Mouse (Mus musculus) liver, postnatal 0 days (tissue): ENCODE measurements around the gene Sel1l3. TPM values are rescaled to one million over a fixed set of nuclear protein-coding genes. Genes with fewer than 3 reads are reported as not detected.

Source experiments
- ATAC-seq: fragments of 200-750 bp; cut with Nextera tagmentation; 2 replicates; pipeline ENCODE4 v1.8.0; 2017; ENCODE audit warnings: mild to moderate bottlenecking, moderate library complexity
- DNase-seq: peaks from one replicate; pipeline ENCODE4 v3.0.0-alpha.2; 2016
- H3K27ac ChIP-seq: fragments of 300-500 bp; sonication (generic); 2 replicates; pipeline ENCODE4 v1.5.1; 2014; ENCODE audit warnings: antibody characterized with exemption, moderate library complexity, mild to moderate bottlenecking, low read depth
- H3K27me3 ChIP-seq: fragments of 300-500 bp; sonication (generic); 2 replicates; pipeline ENCODE4 v1.6.1; 2014; ENCODE audit warnings: low read length, control low read depth, mixed read lengths; ENCODE audit not compliant: insufficient read depth
- H3K36me3 ChIP-seq: fragments of 300-500 bp; sonication (generic); replicated peaks from 2 replicates; pipeline ENCODE4 v1.6.1; 2014; ENCODE audit warnings: mild to moderate bottlenecking, control low read depth, low read length, moderate library complexity, mixed read lengths; ENCODE audit not compliant: insufficient read depth
- H3K4me1 ChIP-seq: fragments of 300-500 bp; sonication (generic); 2 replicates; pipeline ENCODE4 v1.6.1; 2014; ENCODE audit warnings: antibody characterized with exemption, mild to moderate bottlenecking, control low read depth; ENCODE audit not compliant: insufficient read depth
- H3K4me2 ChIP-seq: fragments of 300-500 bp; sonication (generic); 2 replicates; pipeline ENCODE4 v1.6.1; 2014; ENCODE audit warnings: low read depth, mild to moderate bottlenecking, low read length, moderate library complexity, mixed read lengths
- H3K4me3 ChIP-seq: fragments of 300-500 bp; sonication (generic); 2 replicates; pipeline ENCODE4 v1.5.1; 2014; ENCODE audit warnings: low read depth, low read length
- H3K9ac ChIP-seq: fragments of 300-500 bp; sonication (generic); replicated peaks from 2 replicates; pipeline ENCODE4 v1.6.1; 2014; ENCODE audit warnings: mild to moderate bottlenecking, moderate library complexity
- H3K9me3 ChIP-seq: fragments of 300-500 bp; sonication (generic); 2 replicates; pipeline ENCODE4 v1.6.1; 2016; ENCODE audit warnings: mild to moderate bottlenecking, control low read depth, low read length, mixed read lengths
- CTCF ChIP-seq: sonication (generic); IDR thresholded peaks from 2 replicates; pipeline ENCODE4 v1.5.1; 2016; ENCODE audit warnings: antibody characterized with exemption, low read depth
- EP300 ChIP-seq: IDR thresholded peaks from 2 replicates; pipeline ENCODE4 v1.6.1; 2016; ENCODE audit warnings: antibody characterized with exemption, low read depth, mild to moderate bottlenecking
- WGBS: fragments of 180-500 bp; shearing (Covaris S2); extraction: QIAGEN DNeasy Blood & Tissue Kit; methylation state at CpG from one replicate; pipeline ENCODE4 v1.1.7; 2014; ENCODE audit not compliant: insufficient replicate concordance; 5-methylcytosine and 5-hydroxymethylcytosine counted together
- polyA plus RNA-seq: library from polyadenylated mRNA; unstranded; fragments of >200 nt; fragmentation: Nextera tagmentation; extraction: Ambion mirVana; gene quantifications from 2 replicates; pipeline ENCODE4 v1.2.1, GENCODE M21; 2015

The Sel1l3 gene
- polyA plus RNA-seq, 1 experiment from 2014 or later = 0.93 TPM

GRCm38 (mm10) chr5:53134003-53134402, 79.7 kb downstream of the Sel1l3 start:
- Histone ChIP-seq H3K27ac (no peak overlapping the region), H3K36me3 (no peaks in the 10 kb centered on the region), H3K4me1 (no peaks in the 10 kb centered on the region), H3K9ac (no peak overlapping the region), H3K4me2 (no peak overlapping the region), H3K27me3 (no peaks in the 10 kb centered on the region), H3K4me3 (no peak overlapping the region), H3K9me3 (no peaks in the 10 kb centered on the region)
- DNase-seq (no peak), ATAC-seq (no peak)
- no peak for TF ChIP-seq EP300
- 0 out of 2 replicates have a peak, but pooled peaks have one; percentile 17 for TF ChIP-seq CTCF
- 84% methylated on average over 2 of the region's 2 CpGs for WGBS

DNA sequence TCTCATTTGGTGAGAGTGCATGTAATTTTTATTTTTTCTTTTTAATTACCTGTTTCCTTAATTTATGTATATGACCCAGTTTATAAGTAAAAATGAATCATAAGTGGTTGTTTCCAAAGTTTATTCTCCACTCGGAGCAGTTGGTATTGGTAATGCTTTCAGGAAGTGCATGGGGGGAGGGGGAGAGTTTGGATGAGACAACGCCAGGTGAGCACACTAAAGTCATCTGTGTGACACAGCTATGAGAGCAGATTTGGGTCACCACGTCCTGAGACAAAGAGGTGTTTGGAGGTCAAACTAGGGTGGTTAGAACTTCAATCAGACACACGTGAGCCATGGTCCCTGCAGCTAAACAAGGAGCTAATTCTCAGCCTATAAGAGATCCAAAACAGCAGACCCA, 89.0 kb downstream of the Sel1l3 start:
- Histone ChIP-seq H3K4me3 (no peak overlapping the region), H3K27me3 (no peaks in the 10 kb centered on the region), H3K36me3 (no peaks in the 10 kb centered on the region), H3K27ac (no peak overlapping the region), H3K4me1 (no peaks in the 10 kb centered on the region), H3K9ac (no peak overlapping the region), H3K9me3 (no peaks in the 10 kb centered on the region), H3K4me2 (no peak overlapping the region)
- WGBS = 49% methylated on average over 4 of the region's 4 CpGs
- no peak for TF ChIP-seq CTCF
- TF ChIP-seq EP300 = no peak
- ATAC-seq (no peak), DNase-seq (no peak)

GRCm38 (mm10) chr5:53123525-53124286, 90.0 kb downstream of the Sel1l3 start:
- Histone ChIP-seq H3K9me3 (no peaks in the 10 kb centered on the region), H3K9ac (no peak overlapping the region), H3K27me3 (no peaks in the 10 kb centered on the region), H3K27ac (no peak overlapping the region), H3K4me3 (no peak overlapping the region), H3K4me2 (no peak overlapping the region), H3K36me3 (no peaks in the 10 kb centered on the region), H3K4me1 (no peaks in the 10 kb centered on the region)
- peak; percentile 38 for DNase-seq
- WGBS = 43% methylated on average over 10 of the region's 10 CpGs
- no peak for ATAC-seq
- TF ChIP-seq CTCF (peak; percentile 69), EP300 (no peak)

- Histone ChIP-seq H3K9me3 (no peaks in the 10 kb centered on the region), H3K4me1 (no peaks in the 10 kb centered on the region), H3K36me3 (no peaks in the 10 kb centered on the region), H3K27ac (no peak overlapping the region), H3K4me3 (no peak overlapping the region), H3K4me2 (no peak overlapping the region), H3K9ac (no peak overlapping the region), H3K27me3 (no peaks in the 10 kb centered on the region)
- DNase-seq = no peak
- TF ChIP-seq EP300 (no peak), CTCF (no peak)
- 67% methylated on average over 3 of the region's 3 CpGs for WGBS
- no peak for ATAC-seq
These were observed 94.0 kb downstream of the Sel1l3 start for GRCm38 (mm10) chr5:53119689-53120088.

- Histone ChIP-seq H3K4me3 (no peak overlapping the region), H3K27me3 (no peaks in the 10 kb centered on the region), H3K4me2 (no peak overlapping the region), H3K9ac (no peak overlapping the region), H3K4me1 (no peaks in the 10 kb centered on the region), H3K9me3 (peaks cover 3% of the 10 kb centered on the region; the same call in 1 of the 2 replicates), H3K36me3 (no peaks in the 10 kb centered on the region), H3K27ac (no peak overlapping the region)
- DNase-seq (no peak), ATAC-seq (no peak)
- WGBS = 89% methylated on average over 8 of the region's 8 CpGs
- TF ChIP-seq EP300 (no peak), CTCF (no peak)
These were observed 95.5 kb downstream of the Sel1l3 start for GRCm38 (mm10) chr5:53118212-53118611.

DNA sequence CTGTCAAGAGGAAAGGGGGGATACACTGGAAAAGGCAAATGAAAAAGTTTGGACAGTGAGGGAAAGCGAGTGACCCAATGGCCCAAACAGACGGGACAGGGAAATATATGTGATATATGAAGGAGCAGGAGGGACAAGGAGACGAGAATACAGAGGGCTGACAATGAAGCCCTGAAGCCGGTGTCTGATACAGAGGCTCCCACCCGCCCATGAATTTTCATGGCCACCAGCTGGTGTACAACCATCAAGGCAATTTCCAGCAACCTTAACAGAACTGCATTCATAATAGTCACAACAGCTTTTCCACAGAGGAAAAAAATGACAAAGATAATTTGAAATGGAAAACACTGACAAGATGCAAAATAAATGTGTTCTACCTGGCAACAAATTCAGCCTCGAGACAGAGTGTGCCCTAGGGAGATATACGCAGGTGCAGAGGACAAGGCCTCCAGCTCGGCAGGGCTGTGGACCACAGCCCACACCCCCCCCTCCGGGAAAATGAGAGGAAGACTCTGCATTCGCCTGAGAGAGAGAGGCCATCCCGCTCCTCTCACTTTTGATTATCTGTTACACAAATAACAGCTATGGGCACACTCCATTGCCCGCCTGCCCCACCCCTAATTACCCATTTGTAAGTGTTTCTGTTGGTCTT, 99.0 kb downstream of the Sel1l3 start:
- ATAC-seq (no peak), DNase-seq (no peak)
- Histone ChIP-seq H3K4me3 (no peak overlapping the region), H3K27me3 (no peaks in the 10 kb centered on the region), H3K36me3 (no peaks in the 10 kb centered on the region), H3K9me3 (peaks cover 7% of the 10 kb centered on the region; the same call in 1 of the 2 replicates), H3K9ac (no peak overlapping the region), H3K27ac (no peak overlapping the region), H3K4me1 (no peaks in the 10 kb centered on the region), H3K4me2 (no peak overlapping the region)
- TF ChIP-seq CTCF (no peak), EP300 (no peak)
- 72% methylated on average over 12 of the region's 12 CpGs for WGBS
